Mouse (Mus musculus) 3134 (cell line): ENCODE measurements around the gene Mrps27.

Source experiments
- DNase-seq: peaks from one replicate; pipeline ENCODE4 v3.0.0-alpha.2; 2011; ENCODE audit warnings: low spot score; ENCODE audit not compliant: insufficient read length; ENCODE audit errors: extremely low read depth

Gene Mrps27

DNA sequence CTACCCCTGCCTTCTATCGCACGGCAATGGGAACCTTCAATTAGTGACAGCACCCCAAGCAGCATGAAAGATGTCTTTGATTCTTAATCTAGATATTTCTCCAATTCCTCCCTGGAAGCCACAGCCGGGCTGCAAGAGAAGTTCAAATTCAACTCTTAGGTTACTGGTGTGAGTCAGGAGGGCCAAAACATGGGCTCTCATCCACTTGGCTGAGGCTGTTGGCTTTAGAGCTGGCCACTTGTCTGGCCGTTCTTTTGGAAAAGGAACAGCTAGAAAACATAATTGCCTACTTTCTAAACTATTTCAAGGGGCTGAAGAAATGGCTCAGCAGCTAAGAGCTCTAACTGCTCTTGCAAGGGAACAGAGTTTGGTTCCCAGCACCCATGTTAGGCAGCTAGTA is 120.0 kb downstream of the Mrps27 start:
- DNase-seq, result no peak
